Mouse (Mus musculus): ENCODE data around the gene Nfatc2.

The Nfatc2 gene

DNA sequence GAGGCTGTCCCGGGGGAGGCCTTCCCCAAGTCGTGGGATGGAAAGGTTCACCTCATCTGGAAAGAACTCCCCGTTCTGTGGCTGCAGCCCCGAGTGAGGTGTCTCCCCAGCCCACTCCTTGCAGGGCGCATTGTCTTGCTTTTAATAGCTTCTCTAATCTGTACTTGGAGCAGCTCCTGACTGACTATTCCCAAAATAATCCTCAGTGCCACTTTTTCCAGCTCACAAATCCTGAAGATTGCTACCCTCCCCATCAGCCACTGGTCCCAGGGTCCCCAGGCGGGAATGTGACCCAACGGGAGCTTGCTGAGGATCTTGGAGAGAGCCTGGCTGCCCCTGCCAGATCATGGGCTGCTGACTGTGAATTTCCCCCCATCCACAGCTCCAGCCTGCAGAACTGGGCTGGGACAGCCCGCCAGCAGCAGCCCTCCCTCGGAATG lies 6.7 kb upstream of the Nfatc2 start:
- no peak for DNase-seq

DNA sequence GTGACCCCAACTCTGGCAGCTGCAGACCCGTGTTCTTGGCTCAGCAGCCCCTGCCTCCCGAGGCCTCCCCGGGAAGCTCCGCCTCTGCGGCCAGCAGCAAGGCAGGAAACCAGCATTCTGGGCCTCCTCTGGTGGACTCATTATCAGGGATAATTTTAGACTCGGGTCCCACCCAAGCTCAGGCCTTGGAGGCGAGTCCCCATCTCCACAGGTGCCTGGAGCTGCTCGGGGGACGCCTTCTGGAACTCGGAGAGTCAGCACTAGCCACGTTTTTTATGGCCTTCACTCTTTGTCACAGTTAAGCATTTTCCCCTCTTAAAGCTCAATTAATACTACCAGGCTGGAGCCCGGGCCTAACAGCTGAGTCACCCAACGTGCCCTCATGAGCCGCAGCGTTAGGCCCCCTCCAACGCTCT lies 3.2 kb upstream of the Nfatc2 start:
- DNase-seq, result peak; percentile 59

DNA sequence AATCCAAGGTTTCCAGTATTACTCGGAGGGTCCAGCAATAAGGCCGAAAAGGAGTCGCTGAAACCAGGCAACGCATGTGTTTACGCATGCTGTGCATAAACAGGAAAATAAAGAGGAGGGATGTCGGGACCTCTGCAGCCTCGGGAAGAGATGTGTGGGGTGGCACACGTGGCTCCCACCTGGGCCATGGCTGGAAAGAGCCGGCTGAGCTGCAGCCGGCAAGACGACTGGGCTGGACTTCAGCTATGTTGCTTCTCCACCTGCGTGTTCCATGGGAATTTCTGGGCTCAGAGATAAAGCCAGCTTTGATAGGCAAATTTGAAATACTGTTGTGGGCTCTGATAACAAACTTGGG lies 907 bp upstream of the Nfatc2 start:
- DNase-seq, result no peak

DNA sequence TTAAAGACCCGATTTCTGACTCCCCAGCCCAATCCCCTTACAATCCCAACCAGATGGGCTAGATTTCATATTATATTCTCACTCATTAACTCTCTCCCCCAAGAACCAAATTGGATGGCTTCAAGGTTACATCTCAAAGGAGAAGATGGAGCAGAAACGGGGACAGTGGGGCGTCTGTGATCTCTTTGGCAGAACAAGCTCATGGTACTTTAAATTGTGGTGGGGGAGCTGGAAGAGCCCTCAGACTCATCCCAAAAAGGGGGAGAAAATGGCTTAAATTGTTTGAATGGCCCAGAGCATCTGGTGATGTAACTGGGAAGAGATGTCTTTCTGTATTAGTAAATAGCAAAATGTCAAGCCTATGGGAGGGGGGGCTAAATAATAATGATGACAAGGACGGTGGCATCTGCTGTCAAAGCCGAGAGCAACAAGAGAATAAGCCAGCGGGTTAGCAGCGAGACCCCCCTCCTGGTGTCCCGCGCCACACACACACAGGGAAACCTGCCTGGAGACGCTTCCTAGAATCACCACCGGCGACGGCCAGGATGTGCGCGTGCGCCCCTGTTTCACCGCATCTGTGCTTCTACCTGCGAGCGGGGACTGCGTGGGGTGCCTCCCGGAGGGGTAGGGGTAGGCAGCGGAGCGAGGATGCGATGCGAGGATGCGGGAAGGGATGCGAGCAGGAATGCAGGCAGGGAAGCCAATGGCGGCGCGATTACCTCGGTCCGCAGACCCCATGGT lies 537 bp downstream of the Nfatc2 start:
- DNase-seq, result no peak

DNA sequence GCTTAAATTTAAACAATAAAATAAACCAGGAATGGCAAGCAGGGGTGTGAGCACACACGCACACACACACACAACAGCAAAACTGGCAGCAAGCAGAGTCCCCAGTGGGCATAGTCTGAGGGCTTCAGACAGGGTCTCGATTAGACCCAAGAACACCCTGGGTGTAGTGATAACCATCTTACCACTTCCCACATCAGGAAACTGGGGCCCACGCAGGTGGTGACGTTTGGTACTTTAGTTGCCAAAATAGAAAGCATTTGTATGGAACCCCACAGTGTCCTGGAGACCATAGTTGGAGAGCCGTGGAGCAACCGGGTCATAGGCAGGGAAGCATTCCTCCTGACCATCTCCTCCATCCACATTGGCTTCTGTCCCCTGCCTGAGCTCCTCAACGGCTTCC lies 5.8 kb downstream of the Nfatc2 start:
- DNase-seq, result no peak

DNA sequence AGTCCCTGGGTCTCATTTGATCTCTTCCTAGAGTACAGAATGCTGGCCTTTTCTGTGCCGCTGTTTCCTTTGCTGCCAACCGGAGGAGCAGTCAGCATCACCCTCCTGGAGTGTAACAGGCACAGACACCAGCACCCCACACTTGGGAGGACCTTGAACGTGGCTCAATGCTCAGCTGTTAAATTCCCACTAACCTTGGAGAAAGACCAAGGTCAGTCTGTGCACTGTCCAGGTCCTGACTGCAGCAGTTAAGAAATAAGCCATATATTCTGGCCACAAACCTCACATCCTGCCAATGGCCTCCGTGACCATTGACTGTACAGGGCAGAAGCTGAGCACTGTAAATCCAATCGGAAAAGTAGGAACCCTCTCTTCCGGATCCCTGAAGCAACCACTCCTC lies 7.8 kb downstream of the Nfatc2 start:
- no peak for DNase-seq

DNA sequence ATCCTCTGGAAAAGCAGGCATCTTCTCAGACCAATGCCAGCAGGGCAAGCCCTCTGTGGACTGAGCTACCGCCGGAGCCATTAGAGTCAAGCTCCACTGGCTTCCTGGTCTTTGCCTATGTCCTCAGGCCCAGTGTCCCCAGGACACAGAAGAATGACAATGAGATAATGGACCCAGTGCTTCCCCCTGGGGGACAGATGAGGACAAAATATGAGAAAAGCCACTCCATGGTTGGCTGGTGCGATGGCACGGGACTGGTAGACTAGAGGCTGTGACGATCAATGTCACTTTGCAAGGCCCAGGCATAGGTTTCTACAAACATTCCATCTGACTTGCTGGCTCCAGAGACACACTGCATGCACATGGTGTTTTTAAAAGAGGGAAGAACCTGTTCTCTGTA lies 8.5 kb downstream of the Nfatc2 start:
- peak; percentile 49 for DNase-seq

DNA sequence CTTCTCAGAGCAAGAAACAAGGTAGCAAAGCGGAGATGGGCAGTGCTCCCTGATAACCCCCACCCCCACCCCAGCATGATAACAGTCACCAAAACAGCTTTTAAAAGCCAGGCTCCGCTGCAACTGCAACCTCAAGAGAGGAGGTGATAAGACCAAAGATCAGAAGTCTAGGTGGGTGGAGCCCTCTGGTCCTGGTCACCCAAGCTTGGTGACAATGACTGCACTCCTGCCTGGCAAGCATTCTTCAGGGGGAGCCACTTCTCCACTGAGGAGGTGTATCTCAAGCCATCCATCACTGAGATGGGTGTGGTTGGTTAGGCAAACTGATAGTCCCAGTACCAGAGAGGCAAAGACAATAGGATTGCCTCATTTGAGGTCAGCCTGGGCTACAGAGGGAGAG lies 10.4 kb downstream of the Nfatc2 start:
- no peak for DNase-seq

DNA sequence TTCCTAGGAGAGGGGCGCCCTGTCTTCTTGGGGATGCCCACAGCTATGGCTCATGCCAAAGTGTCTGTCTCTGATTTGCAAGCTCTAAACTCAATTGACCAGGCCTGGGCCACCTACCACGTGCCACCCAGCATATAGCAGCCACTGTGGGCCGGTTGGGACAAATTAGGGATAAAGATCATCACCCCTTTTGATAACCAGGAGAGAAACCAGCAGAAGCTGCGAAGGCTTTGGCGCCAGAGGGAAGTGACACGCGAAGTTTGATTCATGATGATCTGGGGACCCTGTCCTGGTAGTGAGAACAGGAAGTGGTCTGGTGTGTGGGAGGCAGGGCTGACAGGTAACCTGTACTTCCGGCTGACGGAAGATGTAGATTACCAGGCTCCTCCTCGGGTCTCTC lies 10.9 kb downstream of the Nfatc2 start:
- no peak for DNase-seq

DNA sequence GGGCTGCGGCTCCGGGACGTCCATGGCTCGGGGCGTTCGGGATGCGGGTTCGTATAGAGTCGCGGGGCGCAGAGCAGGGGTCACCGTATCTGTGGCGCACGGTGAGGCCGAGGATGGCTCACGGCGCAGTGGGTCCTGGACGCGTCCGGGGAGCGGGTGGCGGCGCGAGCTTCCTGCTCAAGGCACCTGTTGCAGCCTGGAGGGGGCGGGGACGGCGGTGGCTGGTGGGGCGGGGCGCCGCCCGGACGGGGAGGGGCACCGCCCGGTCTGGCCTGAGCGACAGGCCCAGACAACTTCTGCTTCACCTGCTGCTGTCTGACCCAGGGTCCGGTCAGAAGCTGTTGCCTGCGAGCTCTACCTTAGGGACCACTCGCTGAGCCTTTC lies 11.3 kb downstream of the Nfatc2 start:
- peak; percentile 82 for DNase-seq

DNA sequence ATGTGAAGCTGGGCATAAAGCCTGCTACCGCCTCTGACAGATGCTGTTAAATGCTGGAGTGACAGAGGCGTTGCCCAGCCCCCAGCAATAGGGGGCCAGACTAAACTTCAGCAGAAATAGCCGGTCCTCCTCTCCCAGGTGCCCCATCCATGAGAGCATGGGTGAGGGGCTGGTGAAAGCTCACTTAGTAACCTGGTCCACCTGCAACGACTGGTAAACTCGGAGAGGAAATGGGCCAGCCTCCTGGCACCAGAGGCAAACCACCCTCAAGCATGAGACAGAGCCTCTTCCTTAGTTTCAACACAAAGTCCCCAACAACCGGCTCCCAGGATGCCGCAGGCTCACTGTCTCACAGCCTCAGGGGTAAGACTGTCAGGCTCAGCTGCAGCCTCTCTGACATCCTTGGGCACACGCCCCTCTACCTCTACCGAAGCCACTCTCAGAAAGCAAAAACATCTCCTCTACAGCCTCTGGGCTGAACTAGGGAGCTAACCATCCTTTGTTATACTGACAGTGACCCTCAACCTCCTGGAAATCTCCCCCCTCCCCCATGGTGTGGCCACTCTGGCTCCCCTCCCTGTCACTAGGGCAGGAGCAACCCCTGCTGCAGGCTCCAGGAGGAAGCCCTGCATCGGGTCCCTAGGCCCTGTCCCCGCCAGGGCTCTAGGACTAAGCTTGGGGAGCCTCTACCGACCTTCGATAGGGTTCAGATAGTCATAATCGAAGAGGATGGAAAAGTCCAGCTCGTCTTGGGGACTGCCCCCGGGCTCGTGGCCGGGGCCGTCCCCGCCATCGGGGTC lies 11.9 kb downstream of the Nfatc2 start:
- DNase-seq, result no peak

DNA sequence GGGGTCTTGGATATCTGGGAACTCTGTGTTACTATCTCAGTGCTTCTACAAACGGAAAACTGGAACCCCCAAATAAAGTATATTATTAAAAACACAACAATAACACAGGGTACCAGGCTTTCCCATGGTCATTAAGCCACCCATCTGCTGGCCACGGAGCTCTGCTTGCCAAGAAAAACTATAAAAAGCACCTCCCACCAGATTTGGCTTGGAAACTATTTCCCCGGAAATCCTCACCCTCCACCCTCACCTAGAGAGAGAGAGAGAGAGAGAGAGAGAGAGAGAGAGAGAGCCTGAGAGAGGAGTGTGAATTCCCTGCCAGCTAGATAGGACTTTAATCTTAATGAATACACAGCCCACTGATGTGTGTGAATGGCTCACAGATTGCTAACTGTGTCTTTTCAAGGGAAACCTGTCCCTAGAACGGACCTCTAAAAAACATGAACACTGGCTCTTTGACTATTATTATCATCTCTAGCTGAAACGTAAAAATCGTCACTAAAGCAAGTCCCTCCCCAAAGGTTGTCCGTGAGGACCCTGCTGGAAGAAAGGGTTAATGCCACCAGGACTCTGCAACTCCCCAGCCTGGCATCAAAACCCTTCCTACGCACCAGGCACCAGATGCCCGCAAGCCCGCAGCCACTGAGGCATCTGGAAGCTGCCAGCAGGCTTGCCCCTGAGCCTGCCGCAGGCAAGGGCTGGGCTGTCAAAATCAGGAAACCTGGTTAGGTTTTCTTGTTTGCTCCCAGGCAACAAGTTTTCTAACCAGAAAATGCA lies 12.7 kb downstream of the Nfatc2 start:
- no peak for DNase-seq

DNA sequence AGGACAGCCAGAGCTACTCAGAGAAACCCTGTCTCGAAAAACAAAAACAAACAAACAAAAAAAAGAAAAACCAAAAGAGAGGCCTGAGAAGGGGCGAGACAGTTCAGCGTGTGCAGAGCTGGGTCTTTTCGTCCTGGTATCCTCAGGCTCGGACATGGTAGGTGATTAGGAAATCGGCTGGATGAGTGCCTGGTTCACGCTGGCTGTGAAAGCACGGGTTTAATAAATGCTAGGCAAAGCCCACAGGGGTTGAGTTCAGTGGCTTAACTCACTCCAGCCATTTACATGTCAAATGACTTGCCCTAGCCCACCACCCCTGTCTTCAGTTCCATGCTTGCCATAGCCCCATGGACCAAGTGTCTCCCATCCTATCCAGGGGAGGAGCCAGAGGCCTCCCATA lies 14.3 kb downstream of the Nfatc2 start:
- no peak for DNase-seq

DNA sequence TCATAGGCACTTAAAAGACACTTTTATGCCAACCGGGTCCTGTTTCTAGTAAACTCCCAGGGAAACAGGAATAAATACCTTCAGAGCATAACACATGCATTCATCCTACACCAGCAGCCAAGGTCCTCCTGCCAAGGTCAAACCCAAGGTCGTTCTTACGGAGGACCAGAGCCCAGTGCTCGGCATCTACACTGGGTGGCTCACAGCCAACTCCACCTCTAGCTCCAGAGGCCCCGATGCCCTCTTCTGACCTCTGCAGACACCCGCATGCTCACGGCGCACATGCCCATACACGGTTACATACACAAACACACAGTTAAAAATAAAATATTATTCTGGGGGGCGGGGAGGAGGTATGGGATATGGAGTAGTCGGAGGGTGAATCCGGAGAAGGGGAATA lies 14.9 kb downstream of the Nfatc2 start:
- DNase-seq, result peak; percentile 58

DNA sequence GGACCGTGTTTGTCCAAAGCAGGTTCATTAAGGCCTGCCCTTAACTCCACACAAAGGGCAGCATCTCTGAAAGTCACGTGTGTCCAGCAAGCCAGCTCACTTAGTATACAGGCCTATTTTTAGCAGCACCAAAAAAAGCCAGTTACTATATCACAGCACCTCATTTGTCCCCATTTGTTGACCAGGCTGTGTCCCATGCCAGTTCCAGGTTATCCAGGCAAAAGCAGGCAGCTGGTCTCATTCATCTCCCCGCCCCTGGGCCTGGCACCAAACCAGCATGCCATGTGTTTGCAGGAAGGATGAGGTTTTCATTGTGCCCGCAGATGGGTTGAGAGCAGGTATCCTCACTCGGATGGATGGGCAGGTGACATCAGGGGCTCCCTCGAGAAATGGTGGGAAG lies 16.6 kb downstream of the Nfatc2 start:
- DNase-seq, result no peak

DNA sequence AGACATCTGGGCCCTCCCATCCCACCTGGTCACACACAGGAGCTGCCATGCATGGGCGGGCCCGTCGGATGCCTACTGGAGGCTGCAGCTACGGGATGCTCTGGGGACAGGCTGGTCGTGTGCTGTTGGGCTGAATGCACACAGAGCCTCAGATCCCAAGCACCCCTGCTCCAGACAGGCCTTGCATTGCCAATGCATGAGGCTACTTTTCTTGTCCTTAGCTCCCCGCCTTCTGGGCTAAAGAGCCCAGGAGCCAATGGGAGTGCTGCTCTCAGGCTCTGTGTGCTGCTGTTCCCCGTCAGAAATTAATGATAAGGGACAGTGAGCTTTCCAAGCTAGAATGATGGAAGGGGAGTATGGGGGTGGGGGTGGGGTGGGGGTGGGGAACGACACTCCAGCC lies 17.0 kb downstream of the Nfatc2 start:
- DNase-seq, result no peak

DNA sequence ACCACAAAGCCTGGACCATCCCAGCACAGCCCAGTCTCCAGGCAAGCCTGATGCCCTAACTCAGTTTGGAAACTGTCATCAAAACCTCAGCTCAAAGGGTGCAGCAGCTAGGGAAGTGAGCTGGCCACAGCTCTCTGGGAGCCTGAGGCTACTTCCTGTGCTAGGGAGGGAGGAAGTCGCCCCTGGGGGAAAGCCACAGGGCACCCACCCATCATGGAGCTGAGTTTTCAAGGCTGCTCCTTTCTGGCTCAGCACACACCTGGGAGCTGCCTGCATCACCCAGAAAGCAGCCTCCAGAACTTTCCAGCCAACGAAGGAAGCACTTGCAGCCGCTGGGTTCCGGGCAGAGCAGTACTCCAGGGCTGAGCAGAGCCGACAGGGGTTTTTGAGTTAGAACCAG lies 18.4 kb downstream of the Nfatc2 start:
- DNase-seq, result no peak

DNA sequence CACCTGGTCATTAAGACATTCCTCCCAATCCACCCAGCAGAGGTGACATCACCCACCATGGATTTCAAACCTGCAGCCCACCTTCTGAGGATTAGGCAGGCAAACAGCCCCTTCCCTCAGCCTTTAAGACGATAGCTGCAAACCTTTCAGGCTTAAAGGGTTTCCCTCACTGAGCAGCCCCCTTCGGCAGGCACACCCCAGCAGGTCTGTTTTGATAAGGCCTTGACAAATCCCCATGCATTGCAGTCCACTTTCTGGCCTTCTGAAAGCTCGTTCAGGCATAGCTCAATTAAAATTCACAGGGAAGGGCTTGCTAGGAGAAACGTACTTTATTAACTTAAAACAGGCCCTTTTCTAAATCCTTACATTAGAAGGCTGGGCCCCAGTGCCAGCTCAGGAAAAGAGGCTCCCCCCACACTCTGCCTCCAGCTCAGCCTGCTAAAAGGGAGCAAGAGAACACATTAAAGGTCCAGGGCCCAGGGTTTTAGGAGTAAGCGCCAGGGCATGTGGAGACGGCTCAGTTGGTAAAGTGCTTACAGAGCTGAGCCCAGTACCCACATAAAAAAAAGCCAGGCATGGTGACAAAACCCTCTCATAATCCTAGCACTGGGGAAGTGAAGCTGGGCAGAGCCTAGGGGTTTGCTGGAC lies 20.1 kb downstream of the Nfatc2 start:
- DNase-seq, result no peak

DNA sequence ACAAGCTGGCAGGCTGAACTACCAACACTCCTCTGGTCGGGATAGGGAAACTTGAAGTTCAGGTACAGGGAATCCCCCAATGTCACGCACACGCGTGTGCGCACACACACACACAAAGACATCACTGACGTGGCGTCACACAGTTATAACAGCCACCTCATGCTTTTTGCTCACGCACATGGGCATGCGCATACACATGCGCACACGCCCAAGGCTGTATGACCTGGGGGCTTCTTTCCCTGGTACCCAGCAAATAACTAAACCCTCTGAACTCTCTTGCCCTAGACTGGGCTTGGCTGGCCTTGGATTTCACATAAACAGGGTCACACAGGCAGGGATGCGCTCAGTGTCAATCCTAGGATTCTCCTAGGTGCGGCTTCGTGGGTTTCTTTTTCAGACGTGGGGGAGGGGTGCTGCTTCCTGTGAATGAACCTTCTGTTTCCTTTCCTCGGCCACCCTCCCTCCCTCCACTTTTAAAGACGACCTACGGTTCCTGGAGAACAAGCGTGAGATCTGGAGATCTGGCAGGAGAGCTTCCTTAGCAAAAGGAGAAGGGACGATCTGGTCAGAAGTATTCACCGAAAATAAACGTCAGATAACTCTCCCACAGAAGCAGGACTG lies 21.1 kb downstream of the Nfatc2 start:
- no peak for DNase-seq

DNA sequence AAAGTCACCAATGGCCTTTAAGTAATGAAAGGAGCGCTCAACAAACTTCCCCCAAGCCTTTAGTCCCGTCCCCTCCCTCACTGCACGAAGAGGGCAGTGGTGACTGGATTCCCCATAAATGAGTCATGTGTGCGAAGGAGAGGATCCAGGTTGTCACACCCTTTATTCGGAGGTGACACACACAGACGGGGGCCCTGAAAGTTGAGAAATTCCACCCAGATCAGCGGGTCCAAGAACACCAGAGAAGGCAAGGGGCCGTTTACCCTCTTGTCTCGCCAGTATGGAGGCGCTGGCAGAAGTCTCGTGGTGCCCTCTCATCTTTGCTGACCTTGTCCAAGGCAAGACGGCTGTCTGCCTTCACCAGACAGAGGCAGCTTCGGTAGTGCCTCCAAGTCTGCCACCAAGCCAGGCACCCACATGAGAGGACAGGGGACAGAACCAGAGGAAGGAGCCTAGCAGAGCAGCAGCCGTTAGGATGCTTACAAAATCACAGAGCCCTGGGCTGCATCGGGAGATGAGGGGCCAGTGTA lies 21.8 kb downstream of the Nfatc2 start:
- DNase-seq, result no peak

DNA sequence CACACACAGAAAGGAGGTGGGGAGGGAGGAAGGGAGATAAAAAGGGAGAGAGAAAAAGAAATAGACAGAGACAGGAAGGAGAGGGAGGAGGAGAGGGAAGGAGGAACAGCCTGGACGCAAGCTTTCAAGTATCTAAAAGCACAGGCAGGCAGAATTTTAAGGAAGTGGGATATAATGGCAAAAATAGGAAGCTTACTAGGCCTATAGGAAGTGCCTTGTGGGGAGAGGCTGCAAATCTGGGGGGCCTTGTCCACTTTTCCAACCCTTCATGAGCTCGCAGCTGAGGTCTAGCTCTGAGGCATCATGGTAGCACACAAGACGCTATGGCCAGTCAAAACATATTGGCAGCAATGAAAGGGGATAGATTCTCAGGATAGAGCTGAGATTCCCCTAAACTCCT lies 22.3 kb downstream of the Nfatc2 start:
- DNase-seq, result no peak

DNA sequence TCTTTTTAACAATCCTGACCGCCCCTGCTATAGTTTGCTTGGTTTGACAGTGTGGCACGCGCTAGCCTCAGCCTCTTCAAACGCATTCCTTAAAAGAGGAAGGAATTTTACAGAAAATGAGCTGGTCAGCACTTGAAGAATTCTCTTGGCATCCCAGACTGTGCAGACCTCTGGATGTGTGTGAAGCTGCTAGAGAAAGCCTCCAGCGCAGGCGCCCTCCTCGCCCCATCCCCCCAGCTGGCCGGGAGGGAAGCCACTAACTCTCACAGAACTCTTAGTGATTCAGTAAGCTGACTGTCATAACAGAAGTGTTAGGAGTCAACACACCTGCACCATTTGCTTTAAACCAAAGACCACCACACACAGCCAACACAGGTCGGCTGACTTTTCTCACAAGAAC lies 23.3 kb downstream of the Nfatc2 start:
- peak; percentile 75 for DNase-seq

DNA sequence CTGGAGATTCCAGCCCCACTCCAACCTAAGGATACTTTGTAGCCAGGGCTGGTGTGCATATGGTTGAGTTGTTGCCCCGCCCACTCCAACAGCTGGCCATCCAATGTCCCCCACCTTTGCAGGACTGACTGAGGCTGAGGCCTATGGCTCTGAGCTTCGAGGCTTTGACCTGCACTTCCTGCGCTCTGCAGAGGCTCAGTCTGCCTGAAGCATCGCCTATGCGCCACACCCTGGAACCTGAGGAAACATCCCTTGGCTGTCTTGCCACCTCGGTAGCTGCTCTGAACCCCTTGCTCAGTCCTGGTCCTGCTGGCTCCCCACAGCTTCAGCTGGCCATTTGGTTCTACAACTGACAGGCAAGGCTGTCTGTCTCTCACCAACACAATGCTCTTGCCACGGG lies 24.1 kb downstream of the Nfatc2 start:
- DNase-seq, result no peak

Measured in kidney, postnatal 10 days (tissue).